ENCODE assay signal across 9 mouse cellular contexts in the genomic region with DNA sequence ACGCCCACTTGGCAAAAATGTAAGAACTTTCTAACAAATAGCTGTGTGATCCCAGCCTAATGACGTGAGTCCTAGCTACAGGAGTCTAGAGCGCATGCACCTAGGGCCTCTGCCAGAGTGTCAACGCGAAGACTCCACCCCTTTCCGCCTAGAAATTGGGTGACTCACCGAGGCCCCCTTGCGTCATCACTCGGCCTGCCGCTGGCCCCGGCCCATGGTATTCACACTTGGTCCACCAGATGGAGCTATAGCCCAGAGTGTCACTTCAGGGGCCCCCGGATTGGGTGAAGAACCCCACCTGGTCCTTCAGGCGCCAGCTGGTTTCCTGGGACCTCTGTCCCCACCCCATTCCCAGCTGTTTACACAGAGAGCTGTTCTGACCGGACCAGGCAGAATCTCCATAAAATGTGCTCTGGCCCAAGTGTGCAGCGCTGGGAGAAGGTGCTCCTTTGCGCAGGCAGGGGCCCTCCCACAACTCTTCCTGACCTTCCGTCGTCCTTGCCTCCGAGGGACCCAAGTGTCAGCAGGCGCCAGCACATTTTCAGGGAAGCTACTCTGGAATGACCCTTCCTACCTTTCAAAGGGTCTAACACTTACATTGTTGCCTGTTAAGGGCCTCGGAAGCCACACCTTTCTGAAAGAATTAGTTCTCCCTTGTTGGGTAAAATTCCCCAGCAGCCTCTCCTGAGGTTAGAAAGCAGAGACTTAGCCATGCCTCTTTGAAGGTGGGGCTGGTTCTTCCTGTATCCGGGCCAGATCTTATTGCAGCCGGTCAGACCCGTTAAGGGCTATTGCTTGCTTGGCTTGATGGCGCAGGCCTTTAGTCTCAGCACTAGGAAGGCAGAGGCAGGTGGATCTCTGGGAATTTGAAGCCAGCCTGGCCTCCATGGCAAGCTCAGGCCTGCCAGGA. TPM values are rescaled to one million over a fixed set of nuclear protein-coding genes. Genes with fewer than 3 reads are reported as not detected.
A peak's percentile ranks its signal among the peaks of the same experiment; 100 is the strongest.
DNase-seq lines count a peak whose midpoint lies in the region; ATAC-seq and TF ChIP-seq lines count a peak whose summit lies in the region.
"Had no signal": no experiment of that assay in that cellular context is flagged by ENCODE, and none has a peak within 500 bp of the region (broad histone marks: within the 10 kb centered on the region; RNA-seq: fewer than 3 reads in every experiment).

No protein-coding gene starts in this region.

- peaks cover 58% of the 10 kb centered on the region for H3K4me1 ChIP-seq in heart, embryonic 12.5 days (replicated peaks)
- peaks cover 14% of the 10 kb centered on the region; the same call in 1 of the 2 replicates for H3K4me1 ChIP-seq in kidney, postnatal 0 days (replicated peaks; ENCODE audit: insufficient read depth, low read length)
- peaks cover 39% of the 10 kb centered on the region for H3K4me1 ChIP-seq in liver, embryonic 11.5 days (replicated peaks; ENCODE audit: control insufficient read depth, insufficient read depth, low read length)
- peaks cover 50% of the 10 kb centered on the region for H3K4me1 ChIP-seq in stomach, embryonic 15.5 days

- peak; percentile 96 for DNase-seq in CD4-positive helper T cell, adult 2 months (ENCODE audit: low read depth, low spot score)
- peak; percentile 55 for DNase-seq in brain, embryonic 18.5 days (ENCODE audit: low read depth, low spot score)
- peak; percentile 99 for DNase-seq in kidney, postnatal 0 days (ENCODE audit: low spot score)
- DNase-seq in liver, embryonic 11.5 days (ENCODE audit: low spot score) = peak; percentile 99
- peak; percentile 98 to 99 for DNase-seq in natural killer cell, adult 2 months (ENCODE audit: low spot score in 2 of 2)

- H3K27ac ChIP-seq in heart, embryonic 12.5 days (ENCODE audit: poor library complexity, severe bottlenecking) = peak overlapping the region; percentile 80
- peak overlapping the region; percentile 87 for H3K27ac ChIP-seq in kidney, postnatal 0 days
- H3K27ac ChIP-seq in liver, embryonic 11.5 days (ENCODE audit: low read depth, low read length) = peak overlapping the region; percentile 66
- peak overlapping the region; percentile 93 for H3K27ac ChIP-seq in stomach, embryonic 15.5 days
- H3K27ac ChIP-seq: macrophage had no signal

- no peaks in the 10 kb centered on the region for H3K9me3 ChIP-seq in heart, embryonic 12.5 days (replicated peaks)
- no peaks in the 10 kb centered on the region for H3K9me3 ChIP-seq in kidney, postnatal 0 days (replicated peaks; ENCODE audit: low read length)
- H3K9me3 ChIP-seq in liver, embryonic 11.5 days (ENCODE audit: control insufficient read depth, low read length) = no peaks in the 10 kb centered on the region
- no peaks in the 10 kb centered on the region for H3K9me3 ChIP-seq in stomach, embryonic 15.5 days

- no peaks in the 10 kb centered on the region for H3K36me3 ChIP-seq in heart, embryonic 12.5 days
- no peaks in the 10 kb centered on the region for H3K36me3 ChIP-seq in kidney, postnatal 0 days (ENCODE audit: insufficient read depth, low read length)
- no peaks in the 10 kb centered on the region for H3K36me3 ChIP-seq in liver, embryonic 11.5 days (ENCODE audit: control insufficient read depth, insufficient read depth, low read length)
- no peaks in the 10 kb centered on the region for H3K36me3 ChIP-seq in stomach, embryonic 15.5 days

- TF ChIP-seq CTCF in kidney, postnatal 0 days (IDR thresholded peaks at IDR 0.05; ENCODE audit: low read depth) = peak; percentile 99

- peak overlapping the region; percentile 61 for H3K4me2 ChIP-seq in heart, embryonic 12.5 days
- H3K4me2 ChIP-seq in kidney, postnatal 0 days (ENCODE audit: low read length) = peak overlapping the region; percentile 41; the same call in 1 of the 2 replicates
- peak overlapping the region; percentile 61 for H3K4me2 ChIP-seq in liver, embryonic 11.5 days
- peak overlapping the region; percentile 50 for H3K4me2 ChIP-seq in stomach, embryonic 15.5 days

- H3K9ac ChIP-seq in heart, embryonic 12.5 days = peak overlapping the region; percentile 41
- H3K9ac ChIP-seq in kidney, postnatal 0 days (ENCODE audit: low read depth, low read length) = 0 out of 2 replicates have a peak overlapping the region, but pooled peaks have one; percentile 9
- H3K9ac ChIP-seq in liver, embryonic 11.5 days (ENCODE audit: low read depth, low read length) = peak overlapping the region; percentile 70
- H3K9ac ChIP-seq in stomach, embryonic 15.5 days = no peak overlapping the region

- H3K27me3 ChIP-seq in heart, embryonic 12.5 days (replicated peaks) = no peaks in the 10 kb centered on the region
- H3K27me3 ChIP-seq in kidney, postnatal 0 days (ENCODE audit: insufficient read depth, low read length) = no peaks in the 10 kb centered on the region
- no peaks in the 10 kb centered on the region for H3K27me3 ChIP-seq in liver, embryonic 11.5 days (replicated peaks; ENCODE audit: control insufficient read depth, insufficient read depth, low read length)
- no peaks in the 10 kb centered on the region for H3K27me3 ChIP-seq in stomach, embryonic 15.5 days (replicated peaks)

- peak; percentile 88 for ATAC-seq in erythroid progenitor cell, adult 5-6 weeks (replicated peaks; ENCODE audit: low FRiP score, poor library complexity, severe bottlenecking)
- ATAC-seq in heart, embryonic 12.5 days (ENCODE audit: insufficient number of reproducible peaks, low FRiP score) = peak; percentile 91
- peak; percentile 92 for ATAC-seq in kidney, postnatal 0 days (replicated peaks; ENCODE audit: low FRiP score, low read depth)
- ATAC-seq in liver, embryonic 11.5 days (replicated peaks; ENCODE audit: low FRiP score) = peak; percentile 88
- peak; percentile 86 for ATAC-seq in stomach, embryonic 15.5 days (ENCODE audit: insufficient read depth, low FRiP score, low read depth)

- peak overlapping the region; percentile 26 for H3K4me3 ChIP-seq in heart, embryonic 12.5 days
- no peak overlapping the region for H3K4me3 ChIP-seq in kidney, postnatal 0 days (replicated peaks; ENCODE audit: low read depth, low read length)
- H3K4me3 ChIP-seq in liver, embryonic 11.5 days (ENCODE audit: low read depth, low read length) = peak overlapping the region; percentile 22; the same call in 1 of the 2 replicates
- H3K4me3 ChIP-seq in stomach, embryonic 15.5 days (replicated peaks) = peak overlapping the region; percentile 11

- 8% methylated on average over 25 of the region's 25 CpGs for WGBS in heart, embryonic 12.5 days
- 5% methylated on average over 25 of the region's 25 CpGs for WGBS in kidney, postnatal 0 days
- WGBS in liver, embryonic 11.5 days = 12% methylated on average over 25 of the region's 25 CpGs
- WGBS in stomach, embryonic 15.5 days = 4% methylated on average over 25 of the region's 25 CpGs

RNA-seq across cellular contexts. Expression of a gene that starts 6.5 kb away (rescaled TPM):
- 360 and 366 TPM in 2 replicates for total RNA-seq in erythroid progenitor cell, adult 5-6 weeks (2015; ENCODE audit: low replicate concordance)
- total RNA-seq in erythroid progenitor cell, adult 5-6 weeks (2017; ENCODE audit: low replicate concordance) = 181 and 222 TPM in 2 replicates
- polyA plus RNA-seq in heart, embryonic 12.5 days (2016; fragmentation: Nextera tagmentation; extraction: Ambion mirVana) = 533 and 538 TPM in 2 replicates
- polyA plus RNA-seq in kidney, postnatal 0 days (2015; fragmentation: Nextera tagmentation; extraction: Ambion mirVana) = 199 and 202 TPM in 2 replicates
- polyA plus RNA-seq in liver, embryonic 11.5 days (2014; fragmentation: Nextera tagmentation; extraction: Ambion mirVana) = 525 and 530 TPM in 2 replicates
- 391 and 408 TPM in 2 replicates for polyA plus RNA-seq in stomach, embryonic 15.5 days (2015; fragmentation: Nextera tagmentation; extraction: Ambion mirVana)

RNA-seq across cellular contexts. Expression of a gene that starts 9.3 kb away (rescaled TPM):
- total RNA-seq in erythroid progenitor cell, adult 5-6 weeks (2015; ENCODE audit: low replicate concordance) = 35.6 and 71.4 TPM in 2 replicates
- 54.4 and 71.9 TPM in 2 replicates for total RNA-seq in erythroid progenitor cell, adult 5-6 weeks (2017; ENCODE audit: low replicate concordance)
- 21.1 and 22.1 TPM in 2 replicates for polyA plus RNA-seq in heart, embryonic 12.5 days (2016; fragmentation: Nextera tagmentation; extraction: Ambion mirVana)
- 21.4 and 24.9 TPM in 2 replicates for polyA plus RNA-seq in kidney, postnatal 0 days (2015; fragmentation: Nextera tagmentation; extraction: Ambion mirVana)
- polyA plus RNA-seq in liver, embryonic 11.5 days (2014; fragmentation: Nextera tagmentation; extraction: Ambion mirVana) = 20.7 and 21.3 TPM in 2 replicates
- polyA plus RNA-seq in stomach, embryonic 15.5 days (2015; fragmentation: Nextera tagmentation; extraction: Ambion mirVana) = 23.3 and 25.2 TPM in 2 replicates
